Mouse (Mus musculus) intestine, embryonic 16.5 days (tissue): ENCODE measurements around the gene Pde4a. TPM values are rescaled to one million over a fixed set of nuclear protein-coding genes. Genes with fewer than 3 reads are reported as not detected.
A peak's percentile ranks its signal among the peaks of the same experiment; 100 is the strongest.

Experiments used
- ATAC-seq: fragments of 200-750 bp; cut with Nextera tagmentation; 2 replicates; pipeline ENCODE4 v1.8.0; 2017; ENCODE audit warnings: moderate TSS enrichment, moderate library complexity
- H3K27ac ChIP-seq: fragments of 300-500 bp; sonication (generic); 2 replicates; pipeline ENCODE4 v1.5.1; 2014; ENCODE audit warnings: mild to moderate bottlenecking, low read length
- H3K27me3 ChIP-seq: fragments of 300-500 bp; sonication (generic); replicated peaks from 2 replicates; pipeline ENCODE4 v1.6.1; 2014; ENCODE audit warnings: low read length, control low read depth, mixed read lengths; ENCODE audit not compliant: control insufficient read depth, insufficient read depth
- H3K36me3 ChIP-seq: fragments of 300-500 bp; sonication (generic); 2 replicates; pipeline ENCODE4 v1.6.1; 2014; ENCODE audit warnings: low read length, control low read depth; ENCODE audit not compliant: control insufficient read depth, insufficient read depth
- H3K4me1 ChIP-seq: fragments of 300-500 bp; sonication (generic); 2 replicates; pipeline ENCODE4 v1.6.1; 2014; ENCODE audit warnings: low read length, control low read depth, mixed read lengths; ENCODE audit not compliant: control insufficient read depth, insufficient read depth
- H3K4me2 ChIP-seq: fragments of 300-500 bp; sonication (generic); 2 replicates; pipeline ENCODE4 v1.6.1; 2014; ENCODE audit warnings: low read depth, low read length, control low read depth
- H3K4me3 ChIP-seq: fragments of 300-500 bp; sonication (generic); 2 replicates; pipeline ENCODE4 v1.5.1; 2014; ENCODE audit warnings: mild to moderate bottlenecking, low read length
- H3K9ac ChIP-seq: fragments of 300-500 bp; sonication (generic); 2 replicates; pipeline ENCODE4 v1.6.1; 2014; ENCODE audit warnings: low read depth, low read length
- H3K9me3 ChIP-seq: fragments of 300-500 bp; sonication (generic); 2 replicates; pipeline ENCODE4 v1.6.1; 2016; ENCODE audit warnings: low read length, control low read depth; ENCODE audit not compliant: control insufficient read depth
- WGBS: fragments of 180-500 bp; shearing (Covaris S2); extraction: QIAGEN DNeasy Blood & Tissue Kit; methylation state at CpG from one replicate; pipeline ENCODE4 v1.1.7; 2014; 5-methylcytosine and 5-hydroxymethylcytosine counted together
- polyA plus RNA-seq: library from polyadenylated mRNA; unstranded; fragments of >200 nt; fragmentation: Nextera tagmentation; extraction: Ambion mirVana; gene quantifications from 2 replicates; pipeline ENCODE4 v1.2.1, GENCODE M21; 2015

The Pde4a gene
- polyA plus RNA-seq, 1 experiment from 2014 or later, result 6.2 TPM

GRCm38 (mm10) chr9:21161209-21161909, 4.2 kb upstream of the Pde4a start:
- peak overlapping the region; percentile 72 for H3K4me3 ChIP-seq
- H3K36me3 ChIP-seq, result no peaks in the 10 kb centered on the region
- H3K9me3 ChIP-seq, result no peaks in the 10 kb centered on the region
- peak; percentile 80 for ATAC-seq
- H3K27ac ChIP-seq, result no peak overlapping the region
- WGBS, result 1% methylated on average over 52 of the region's 52 CpGs
- peak overlapping the region; percentile 87 for H3K4me2 ChIP-seq
- peaks cover 40% of the 10 kb centered on the region for H3K27me3 ChIP-seq
- H3K9ac ChIP-seq, result peak overlapping the region; percentile 84
- H3K4me1 ChIP-seq, result peaks cover 22% of the 10 kb centered on the region

- 40% methylated on average over 11 of the region's 11 CpGs for WGBS
- peak overlapping the region; percentile 23; the same call in 1 of the 2 replicates for H3K4me3 ChIP-seq
- no peak overlapping the region for H3K27ac ChIP-seq
- H3K9ac ChIP-seq, result no peak overlapping the region
- H3K4me1 ChIP-seq, result peaks cover 28% of the 10 kb centered on the region
- no peak for ATAC-seq
- H3K27me3 ChIP-seq, result peaks cover 46% of the 10 kb centered on the region
- H3K4me2 ChIP-seq, result peak overlapping the region; percentile 40; the same call in 1 of the 2 replicates
- no peaks in the 10 kb centered on the region for H3K9me3 ChIP-seq
- H3K36me3 ChIP-seq, result no peaks in the 10 kb centered on the region
These were observed 2.1 kb upstream of the Pde4a start for GRCm38 (mm10) chr9:21163086-21164050.

- Histone ChIP-seq H3K9ac (peak overlapping the region; percentile 24; the same call in 1 of the 2 replicates), H3K27me3 (peaks cover 46% of the 10 kb centered on the region), H3K27ac (no peak overlapping the region), H3K4me3 (peak overlapping the region; percentile 23), H3K4me1 (peaks cover 35% of the 10 kb centered on the region), H3K4me2 (peak overlapping the region; percentile 40), H3K36me3 (no peaks in the 10 kb centered on the region), H3K9me3 (no peaks in the 10 kb centered on the region)
- under 1% methylated on average over 26 of the region's 26 CpGs for WGBS
- no peak for ATAC-seq
These were observed 1.4 kb upstream of the Pde4a start for GRCm38 (mm10) chr9:21164072-21164471.

GRCm38 (mm10) chr9:21165952-21166451, 488 bp downstream of the Pde4a start:
- no peak overlapping the region for H3K27ac ChIP-seq
- H3K4me3 ChIP-seq, result peak overlapping the region; percentile 57
- WGBS, result 1% methylated on average over 47 of the region's 47 CpGs
- H3K9ac ChIP-seq, result peak overlapping the region; percentile 67
- H3K36me3 ChIP-seq, result no peaks in the 10 kb centered on the region
- peaks cover 46% of the 10 kb centered on the region for H3K27me3 ChIP-seq
- no peaks in the 10 kb centered on the region for H3K9me3 ChIP-seq
- H3K4me2 ChIP-seq, result peak overlapping the region; percentile 88
- ATAC-seq, result no peak
- peaks cover 35% of the 10 kb centered on the region for H3K4me1 ChIP-seq

GRCm38 (mm10) chr9:21166516-21166915, 1.0 kb downstream of the Pde4a start:
- H3K36me3 ChIP-seq, result no peaks in the 10 kb centered on the region
- no peak overlapping the region for H3K27ac ChIP-seq
- H3K9me3 ChIP-seq, result no peaks in the 10 kb centered on the region
- no peak for ATAC-seq
- peak overlapping the region; percentile 88 for H3K4me2 ChIP-seq
- peaks cover 46% of the 10 kb centered on the region for H3K27me3 ChIP-seq
- H3K9ac ChIP-seq, result peak overlapping the region; percentile 67; the same call in 1 of the 2 replicates
- 33% methylated on average over 3 of the region's 3 CpGs for WGBS
- peaks cover 33% of the 10 kb centered on the region for H3K4me1 ChIP-seq
- H3K4me3 ChIP-seq, result peak overlapping the region; percentile 57

- Histone ChIP-seq H3K4me1 (peaks cover 30% of the 10 kb centered on the region), H3K27me3 (peaks cover 41% of the 10 kb centered on the region), H3K27ac (peak overlapping the region; percentile 68), H3K9me3 (no peaks in the 10 kb centered on the region), H3K4me2 (peak overlapping the region; percentile 23), H3K4me3 (peak overlapping the region; percentile 27; the same call in 1 of the 2 replicates), H3K36me3 (no peaks in the 10 kb centered on the region), H3K9ac (peak overlapping the region; percentile 54)
- no peak for ATAC-seq
- WGBS, result 64% methylated on average over 10 of the region's 10 CpGs
These were observed 1.9 kb downstream of the Pde4a start for GRCm38 (mm10) chr9:21167140-21168097.

- WGBS, result 13% methylated on average over 30 of the region's 30 CpGs
- Histone ChIP-seq H3K27me3 (peaks cover 34% of the 10 kb centered on the region), H3K4me3 (peak overlapping the region; percentile 27), H3K4me1 (peaks cover 30% of the 10 kb centered on the region), H3K27ac (peak overlapping the region; percentile 68), H3K4me2 (peak overlapping the region; percentile 23), H3K9ac (peak overlapping the region; percentile 54), H3K36me3 (no peaks in the 10 kb centered on the region), H3K9me3 (no peaks in the 10 kb centered on the region)
- peak; percentile 65 for ATAC-seq
These were observed 2.9 kb downstream of the Pde4a start for GRCm38 (mm10) chr9:21168161-21169123.

GRCm38 (mm10) chr9:21169157-21169556, 3.6 kb downstream of the Pde4a start:
- no peak for ATAC-seq
- peaks cover 27% of the 10 kb centered on the region for H3K27me3 ChIP-seq
- H3K9ac ChIP-seq, result 0 out of 2 replicates have a peak overlapping the region, but pooled peaks have one; percentile 32
- H3K4me2 ChIP-seq, result peak overlapping the region; percentile 23; the same call in 1 of the 2 replicates
- 0 out of 2 replicates have a peak overlapping the region, but pooled peaks have one; percentile 68 for H3K27ac ChIP-seq
- no peaks in the 10 kb centered on the region for H3K36me3 ChIP-seq
- H3K4me3 ChIP-seq, result no peak overlapping the region
- WGBS, result 46% methylated on average over 1 of the region's 1 CpGs
- no peaks in the 10 kb centered on the region for H3K9me3 ChIP-seq
- H3K4me1 ChIP-seq, result peaks cover 27% of the 10 kb centered on the region
